Mouse (Mus musculus) ES-Bruce4 (cell line): ENCODE measurements at regions not wholly inside any gene's neighbourhood (a gene's known extent, or its start where the extent isn't known, plus 50 kb on each side); places are given as distances from the start of the nearest gene placed in this dataset.

ENCODE experiments used
- CTCF ChIP-seq: IDR thresholded peaks from one replicate; pipeline ENCODE4 v1.8.1; 2011; ENCODE audit warnings: low read depth, low read length
- EP300 ChIP-seq: IDR thresholded peaks from 2 replicates; pipeline ENCODE4 v1.6.1; 2011; ENCODE audit warnings: low read depth, low read length; ENCODE audit not compliant: insufficient read depth
- POLR2A ChIP-seq: IDR thresholded peaks from one replicate; pipeline ENCODE4 v1.8.1; 2011; ENCODE audit warnings: low read length; ENCODE audit not compliant: insufficient read depth

DNA sequence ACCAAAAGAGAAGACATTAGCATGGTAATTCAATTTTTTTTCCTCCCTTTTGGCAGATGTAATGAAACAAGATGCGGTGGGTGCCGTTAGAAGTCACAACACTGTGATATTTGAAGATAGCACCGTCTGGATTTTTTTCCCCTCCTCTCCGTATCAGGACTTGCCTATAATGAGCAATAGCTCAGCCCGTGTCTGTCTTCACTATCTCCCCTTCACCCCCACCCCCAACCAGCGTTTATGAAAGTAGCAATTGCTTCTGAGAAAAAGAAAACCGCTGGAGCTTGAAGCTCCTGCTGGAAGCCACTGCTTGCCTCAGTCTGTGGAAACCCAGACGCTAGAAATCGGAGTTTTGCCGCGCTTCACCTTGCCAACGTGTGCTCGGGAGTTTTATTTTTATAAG lies 55.8 kb upstream of the Gtsf1l start:
- TF ChIP-seq CTCF, result no peak
- no peak for TF ChIP-seq POLR2A
- TF ChIP-seq EP300, result no peak
